8 mouse cellular contexts compared by ENCODE assay signal in the genomic region with DNA sequence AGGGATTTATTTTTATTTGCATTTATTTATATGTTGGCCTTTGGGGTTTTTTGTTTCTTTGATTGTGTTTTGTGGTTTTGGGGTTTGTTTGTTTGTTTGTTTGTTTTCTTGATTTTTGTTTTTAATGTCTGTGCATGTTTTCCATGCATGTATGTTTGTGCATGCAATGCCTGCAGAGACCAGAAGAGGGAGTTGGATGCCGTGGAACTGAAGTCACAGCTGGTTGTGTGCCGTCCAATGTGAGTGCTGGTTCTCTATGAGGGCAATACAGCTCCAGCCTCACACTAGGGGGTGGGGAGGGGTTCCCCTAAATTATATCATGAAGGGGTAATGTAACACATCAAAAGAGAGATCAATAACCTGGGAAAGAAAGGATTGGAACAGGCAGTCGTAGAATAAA. TPM values are rescaled to one million over a fixed set of nuclear protein-coding genes. Genes with fewer than 3 reads are reported as not detected.
DNase-seq lines count a peak whose midpoint lies in the region; ATAC-seq and TF ChIP-seq lines count a peak whose summit lies in the region.

No protein-coding gene starts in this region.

- intact Hi-C loops in heart, adult 2 months (cut with DNase I) = loop anchor here (5.0 kb wide), 1 partner anchor 230 kb away; no protein-coding TSS in a partner anchor

- no peak overlapping the region for H3K4me2 ChIP-seq in liver, embryonic 14.5 days (ENCODE audit: low read depth)

- DNase-seq in heart, adult 2 months = no peak
- no peak for DNase-seq in heart, adult 11 months
- peak; percentile 35 for DNase-seq in thymus, adult 2 months
- DNase-seq in thymus, adult 18-20 months = no peak
- no peak for DNase-seq in liver, embryonic 14.5 days (ENCODE audit: low read depth in 3 of 3, low spot score in 3 of 3)
- no peak for DNase-seq in Muller cell, postnatal 12 days (ENCODE audit: inconsistent ontology term)
- DNase-seq in adrenal gland, postnatal 25 days = no peak
- no peak for DNase-seq in spleen, postnatal 4 days (ENCODE audit: low spot score in 2 of 2)

- no peaks in the 10 kb centered on the region for H3K79me2 ChIP-seq in heart, adult 2 months (replicated peaks; ENCODE audit: control insufficient read depth, insufficient read depth, low read length)

- no peak for TF ChIP-seq POLR2A in heart, adult 2 months (IDR thresholded peaks at IDR 0.05; ENCODE audit: insufficient read depth, low read depth, low read length)
- no peak for TF ChIP-seq POLR2A in thymus, adult 2 months (IDR thresholded peaks at IDR 0.05; ENCODE audit: control insufficient read depth, extremely low read depth, insufficient read depth, low read length, poor library complexity)

- H3K4me1 ChIP-seq in heart, adult 2 months (ENCODE audit: control insufficient read depth, insufficient read depth, low read length) = no peaks in the 10 kb centered on the region
- no peaks in the 10 kb centered on the region for H3K4me1 ChIP-seq in thymus, adult 2 months (replicated peaks; ENCODE audit: control insufficient read depth, insufficient read depth, low read length)
- H3K4me1 ChIP-seq in liver, embryonic 14.5 days (replicated peaks; ENCODE audit: control insufficient read depth in 2 of 2, insufficient read depth in 2 of 2, low read length in 1 of 2) = no peaks in the 10 kb centered on the region

- no peaks in the 10 kb centered on the region; the same call in 1 of the 2 replicates for H3K27me3 ChIP-seq in heart, adult 2 months (ENCODE audit: control insufficient read depth, insufficient read depth, low read length)
- H3K27me3 ChIP-seq in thymus, adult 2 months (ENCODE audit: control insufficient read depth, insufficient read depth, low read length) = no peaks in the 10 kb centered on the region
- H3K27me3 ChIP-seq in liver, embryonic 14.5 days (ENCODE audit: control insufficient read depth, insufficient read depth, low read length) = no peaks in the 10 kb centered on the region

- no peaks in the 10 kb centered on the region for H3K36me3 ChIP-seq in heart, adult 2 months (ENCODE audit: control insufficient read depth, insufficient read depth, low read length)
- H3K36me3 ChIP-seq in thymus, adult 2 months (ENCODE audit: control insufficient read depth, insufficient read depth, low read length) = no peaks in the 10 kb centered on the region
- no peaks in the 10 kb centered on the region for H3K36me3 ChIP-seq in liver, embryonic 14.5 days (replicated peaks; ENCODE audit: control insufficient read depth, insufficient read depth, low read depth)

- TF ChIP-seq CTCF in heart, adult 2 months (IDR thresholded peaks at IDR 0.05) = peak; percentile 65
- peak; percentile 50; the same call in 1 of the 2 replicates for TF ChIP-seq CTCF in thymus, adult 2 months (IDR thresholded peaks at IDR 0.05; ENCODE audit: borderline replicate concordance, control insufficient read depth, extremely low read depth, insufficient read depth, low read length, poor library complexity)
- peak; percentile 58 for TF ChIP-seq CTCF in liver, embryonic 14.5 days (IDR thresholded peaks at IDR 0.05; ENCODE audit: low read depth)

- H3K27ac ChIP-seq in heart, adult 2 months = no peak overlapping the region
- H3K27ac ChIP-seq in thymus, adult 2 months (ENCODE audit: control insufficient read depth, insufficient read depth, low read length) = no peak overlapping the region
- H3K27ac ChIP-seq in liver, embryonic 14.5 days = no peak overlapping the region

- H3K9ac ChIP-seq in heart, adult 2 months (ENCODE audit: low read depth, low read length) = no peak overlapping the region
- H3K9ac ChIP-seq in liver, embryonic 14.5 days (replicated peaks) = no peak overlapping the region

- WGBS in heart, adult 2 months = 56% methylated on average over 3 of the region's 3 CpGs
- 57% methylated on average over 3 of the region's 3 CpGs for WGBS in thymus, adult 2 months
- 32% methylated on average over 3 of the region's 3 CpGs for WGBS in liver, embryonic 14.5 days (ENCODE audit: insufficient replicate concordance)

- H3K9me3 ChIP-seq in liver, embryonic 14.5 days (ENCODE audit: control insufficient read depth, low read length) = no peaks in the 10 kb centered on the region

- no peak for TF ChIP-seq EP300 in heart, adult 2 months (IDR thresholded peaks at IDR 0.05; ENCODE audit: insufficient read depth, low read depth, low read length)
- TF ChIP-seq EP300 in liver, embryonic 14.5 days (IDR thresholded peaks at IDR 0.05; ENCODE audit: low read depth) = no peak

- no peak for ATAC-seq in liver, embryonic 14.5 days (ENCODE audit: insufficient read depth)

- no peak overlapping the region for H3K4me3 ChIP-seq in heart, adult 2 months
- H3K4me3 ChIP-seq in thymus, adult 2 months (ENCODE audit: control insufficient read depth, insufficient read depth, low read length) = no peak overlapping the region
- H3K4me3 ChIP-seq in liver, embryonic 14.5 days (ENCODE audit: insufficient read depth in 1 of 2, low read depth in 2 of 2, low read length in 2 of 2) = no peak overlapping the region

RNA-seq across cellular contexts. Expression of gene Lca5, which starts 58.2 kb away (rescaled TPM):
- 1 to 10 TPM; 1.6 to 2.9 TPM for total RNA-seq in heart, adult 2 months (2021)
- polyA plus RNA-seq in heart, adult 2 months (2012; rRNA removed) = 0.49 and 0.97 TPM in 2 replicates
- polyA plus RNA-seq in thymus, adult 2 months (2012; rRNA removed) = 1.4 and 2.7 TPM in 2 replicates
- 0.25 and 0.59 TPM in 2 replicates for polyA plus RNA-seq in liver, embryonic 14.5 days (2012; rRNA removed)
- 0.56 and 1.6 TPM in 2 replicates for polyA plus RNA-seq in liver, embryonic 14.5 days (2014; fragmentation: Nextera tagmentation; extraction: Ambion mirVana)
- total RNA-seq in adrenal gland, postnatal 25 days (2021) = 4.9 and 7.6 TPM in 2 replicates
